Mouse (Mus musculus): ENCODE results near the gene Commd8.

DNA sequence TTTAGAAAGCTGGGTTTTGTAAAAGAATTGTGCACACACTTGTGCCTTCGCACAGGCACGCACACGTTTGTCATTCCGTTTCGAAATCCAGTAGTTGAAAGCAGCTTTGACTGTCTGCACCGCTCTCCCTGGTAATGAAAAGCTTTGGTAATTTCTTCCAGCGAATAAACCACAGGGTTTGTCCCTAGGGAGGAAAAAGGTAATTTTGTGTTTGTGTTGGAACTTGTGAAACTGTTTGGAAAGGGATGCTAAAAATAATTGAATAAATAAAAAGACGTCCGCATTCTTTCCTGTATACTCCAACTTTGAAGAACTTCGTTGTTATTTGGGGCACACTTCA lies 35.7 kb upstream of the Commd8 start:
- TF ChIP-seq MAFK (IDR thresholded peaks at IDR 0.05; ENCODE audit: insufficient read depth, low read depth, low read length) (no peak), HCFC1 (IDR thresholded peaks at IDR 0.05; ENCODE audit: borderline replicate concordance, insufficient read depth, low read length) (no peak), CHD2 (IDR thresholded peaks at IDR 0.05; ENCODE audit: low read depth, low read length) (no peak), ZC3H11A (IDR thresholded peaks at IDR 0.05; ENCODE audit: borderline replicate concordance, low read depth, low read length) (no peak), ZNF384 (IDR thresholded peaks at IDR 0.05; ENCODE audit: low read depth, low read length) (no peak)

All from ES-E14 (cell line).